Comparison of ENCODE assay signal across 25 mouse cellular contexts in genomic region chr7:78103536-78104279, GRCm38 (mm10).
DNase-seq lines count a peak whose midpoint lies in the region; ATAC-seq and TF ChIP-seq lines count a peak whose summit lies in the region.
"Had no signal": no experiment of that assay in that cellular context is flagged by ENCODE, and none has a peak within 500 bp of the region (broad histone marks: within the 10 kb centered on the region; RNA-seq: fewer than 3 reads in every experiment).

No protein-coding gene starts in this region.

- no peak overlapping the region for H3K4me3 ChIP-seq in embryonic facial prominence, embryonic 14.5 days (ENCODE audit: low read depth, low read length)
- no peak overlapping the region for H3K4me3 ChIP-seq in embryonic facial prominence, embryonic 10.5 days
- no peak overlapping the region for H3K4me3 ChIP-seq in kidney, embryonic 15.5 days (replicated peaks)
- no peak overlapping the region for H3K4me3 ChIP-seq in kidney, postnatal 0 days (replicated peaks; ENCODE audit: low read depth, low read length)
- H3K4me3 ChIP-seq: embryonic facial prominence, embryonic 13.5 days; forebrain, embryonic 13.5 days; forebrain, embryonic 15.5 days had no signal

- H3K4me1 ChIP-seq in embryonic facial prominence, embryonic 14.5 days (ENCODE audit: control insufficient read depth, insufficient read depth, low read length): no peaks in the 10 kb centered on the region
- H3K4me1 ChIP-seq in embryonic facial prominence, embryonic 10.5 days: no peaks in the 10 kb centered on the region
- H3K4me1 ChIP-seq in kidney, embryonic 15.5 days: no peaks in the 10 kb centered on the region
- no peaks in the 10 kb centered on the region for H3K4me1 ChIP-seq in kidney, postnatal 0 days (replicated peaks; ENCODE audit: insufficient read depth, low read length)
- H3K4me1 ChIP-seq: embryonic facial prominence, embryonic 13.5 days; forebrain, embryonic 13.5 days; forebrain, embryonic 15.5 days had no signal

- H3K27me3 ChIP-seq in embryonic facial prominence, embryonic 14.5 days (replicated peaks; ENCODE audit: control insufficient read depth, insufficient read depth, low read length): no peaks in the 10 kb centered on the region
- H3K27me3 ChIP-seq in embryonic facial prominence, embryonic 10.5 days (replicated peaks; ENCODE audit: low read depth, poor library complexity, severe bottlenecking): no peaks in the 10 kb centered on the region
- no peaks in the 10 kb centered on the region for H3K27me3 ChIP-seq in kidney, embryonic 15.5 days
- H3K27me3 ChIP-seq in kidney, postnatal 0 days (ENCODE audit: insufficient read depth, low read length): no peaks in the 10 kb centered on the region
- H3K27me3 ChIP-seq: CH12.LX; embryonic facial prominence, embryonic 13.5 days; forebrain, embryonic 13.5 days; forebrain, embryonic 15.5 days had no signal

- peak; percentile 43 for DNase-seq in embryonic facial prominence, embryonic 14.5 days (ENCODE audit: low spot score)
- no peak for DNase-seq in embryonic facial prominence, embryonic 10.5 days (ENCODE audit: low spot score)
- no peak for DNase-seq in kidney, adult 8-10 months
- DNase-seq in kidney, postnatal 0 days (ENCODE audit: low spot score): peak; percentile 85
- DNase-seq in kidney, postnatal 10 days: no peak
- peak; percentile 46 for DNase-seq in Muller cell, postnatal 12 days (ENCODE audit: inconsistent ontology term)
- DNase-seq in yolk sac, embryonic 10.5 days (ENCODE audit: low spot score): no peak
- DNase-seq: adrenal gland, adult 8-10 months; adrenal gland, postnatal 14 days; adrenal gland, postnatal 36 days; B cell, adult 2 months; cerebellum, adult 11-12 months; cerebellum, adult 2 months; cerebellum, adult 9-10 months; cerebellum, postnatal 10 days; cerebellum, postnatal 25 days; forebrain, postnatal 0 days had no signal

- no peak; the same call in 1 of the 2 replicates for ATAC-seq in embryonic facial prominence, embryonic 14.5 days (ENCODE audit: low read depth)
- peak; percentile 94 for ATAC-seq in kidney, embryonic 15.5 days (replicated peaks; ENCODE audit: low FRiP score)
- ATAC-seq in kidney, postnatal 0 days (replicated peaks; ENCODE audit: low FRiP score, low read depth): peak; percentile 87
- ATAC-seq: activated CD4-positive, CD25-positive, alpha-beta regulatory T cell, adult 4 months; CD4-positive, CD25-positive, alpha-beta regulatory T cell, adult 4 months; forebrain, embryonic 13.5 days; forebrain, embryonic 15.5 days; forebrain, postnatal 0 days had no signal

- H3K36me3 ChIP-seq in embryonic facial prominence, embryonic 14.5 days (ENCODE audit: control insufficient read depth, insufficient read depth, low read length): no peaks in the 10 kb centered on the region
- H3K36me3 ChIP-seq in embryonic facial prominence, embryonic 10.5 days (replicated peaks): no peaks in the 10 kb centered on the region
- no peaks in the 10 kb centered on the region for H3K36me3 ChIP-seq in kidney, embryonic 15.5 days
- no peaks in the 10 kb centered on the region for H3K36me3 ChIP-seq in kidney, postnatal 0 days (ENCODE audit: insufficient read depth, low read length)
- H3K36me3 ChIP-seq: embryonic facial prominence, embryonic 13.5 days; forebrain, embryonic 15.5 days; G1E had no signal

- TF ChIP-seq CTCF in kidney, postnatal 0 days (IDR thresholded peaks at IDR 0.05; ENCODE audit: low read depth): no peak

- WGBS in embryonic facial prominence, embryonic 14.5 days: 42% methylated on average over 2 of the region's 2 CpGs
- 61% methylated on average over 2 of the region's 2 CpGs for WGBS in embryonic facial prominence, embryonic 10.5 days
- 42% methylated on average over 2 of the region's 2 CpGs for WGBS in kidney, embryonic 15.5 days
- 30% methylated on average over 2 of the region's 2 CpGs for WGBS in kidney, postnatal 0 days

- H3K4me2 ChIP-seq in embryonic facial prominence, embryonic 14.5 days (ENCODE audit: low read depth, low read length): no peak overlapping the region
- H3K4me2 ChIP-seq in kidney, embryonic 15.5 days: no peak overlapping the region
- no peak overlapping the region for H3K4me2 ChIP-seq in kidney, postnatal 0 days (ENCODE audit: low read length)
- H3K4me2 ChIP-seq: embryonic facial prominence, embryonic 13.5 days; forebrain, embryonic 13.5 days; forebrain, embryonic 15.5 days had no signal

- no peaks in the 10 kb centered on the region for H3K9me3 ChIP-seq in embryonic facial prominence, embryonic 14.5 days (ENCODE audit: control insufficient read depth, low read length)
- H3K9me3 ChIP-seq in embryonic facial prominence, embryonic 10.5 days: no peaks in the 10 kb centered on the region
- H3K9me3 ChIP-seq in kidney, embryonic 15.5 days (replicated peaks): no peaks in the 10 kb centered on the region
- H3K9me3 ChIP-seq in kidney, postnatal 0 days (replicated peaks; ENCODE audit: low read length): no peaks in the 10 kb centered on the region
- H3K9me3 ChIP-seq: embryonic facial prominence, embryonic 13.5 days; forebrain, embryonic 13.5 days; forebrain, embryonic 15.5 days had no signal

- no peak overlapping the region for H3K27ac ChIP-seq in embryonic facial prominence, embryonic 14.5 days (replicated peaks; ENCODE audit: low read depth, low read length)
- H3K27ac ChIP-seq in embryonic facial prominence, embryonic 10.5 days (replicated peaks): no peak overlapping the region
- H3K27ac ChIP-seq in kidney, embryonic 15.5 days: peak overlapping the region; percentile 54; the same call in 1 of the 2 replicates
- H3K27ac ChIP-seq in kidney, postnatal 0 days: no peak overlapping the region
- H3K27ac ChIP-seq: embryonic facial prominence, embryonic 13.5 days; forebrain, embryonic 13.5 days; forebrain, embryonic 15.5 days had no signal

- H3K9ac ChIP-seq in embryonic facial prominence, embryonic 14.5 days (ENCODE audit: low read depth, low read length): no peak overlapping the region
- no peak overlapping the region for H3K9ac ChIP-seq in kidney, embryonic 15.5 days
- no peak overlapping the region for H3K9ac ChIP-seq in kidney, postnatal 0 days (ENCODE audit: low read depth, low read length)
- H3K9ac ChIP-seq: embryonic facial prominence, embryonic 13.5 days; forebrain, embryonic 13.5 days; forebrain, embryonic 15.5 days; forebrain, postnatal 0 days had no signal

Comparison
In these comparisons a context has a peak if more than half of its experiments do, and no peak if none do; other contexts are left out.
1. DNase-seq: peak in embryonic facial prominence, embryonic 14.5 days (single experiment), kidney, postnatal 0 days (single experiment) and Muller cell, postnatal 12 days (single experiment); none in embryonic facial prominence, embryonic 10.5 days (single experiment), kidney, adult 8-10 months (0 of 2), kidney, postnatal 10 days (single experiment) and yolk sac, embryonic 10.5 days (single experiment).